Mouse (Mus musculus) cerebellum, adult 2 months (tissue): ENCODE results near the gene Sycp2l. TPM values are rescaled to one million over a fixed set of nuclear protein-coding genes. Genes with fewer than 3 reads are reported as not detected.

ENCODE experiments used
- DNase-seq, 2 experiments: peaks; one replicate each; pipeline ENCODE4 v3.0.0; 2021
- H3K27ac ChIP-seq: fragments of 200-500 bp; 2 replicates; pipeline ENCODE4 v1.5.1; 2012; ENCODE audit warnings: low read length, control low read depth, inconsistent platforms; ENCODE audit not compliant: insufficient read depth
- H3K27me3 ChIP-seq: fragments of 200-500 bp; 2 replicates; pipeline ENCODE4 v1.6.1; 2012; ENCODE audit warnings: inconsistent platforms, mild to moderate bottlenecking, low read length, moderate library complexity; ENCODE audit not compliant: control insufficient read depth, insufficient read depth
- H3K4me1 ChIP-seq: fragments of 200-500 bp; 2 replicates; pipeline ENCODE4 v1.6.1; 2011; ENCODE audit warnings: low read length; ENCODE audit not compliant: control insufficient read depth, insufficient read depth
- H3K4me3 ChIP-seq: fragments of 200-500 bp; replicated peaks from 2 replicates; pipeline ENCODE3; 2011; ENCODE audit warnings: mild to moderate bottlenecking, low read depth, low read length, control low read depth; ENCODE audit not compliant: insufficient read depth
- CTCF ChIP-seq: fragments of 200-500 bp; IDR thresholded peaks from 2 replicates; pipeline ENCODE4 v1.5.1; 2011; ENCODE audit warnings: low read depth, mild to moderate bottlenecking, control low read depth, low read length, moderate library complexity, borderline replicate concordance; ENCODE audit not compliant: insufficient read depth
- POLR2A ChIP-seq: fragments of 200-500 bp; IDR thresholded peaks from 2 replicates; pipeline ENCODE4 v1.6.1; 2011; ENCODE audit warnings: low read length, control low read depth, borderline replicate concordance; ENCODE audit not compliant: insufficient read depth
- WGBS: fragments of 180-500 bp; shearing (Covaris S2); methylation state at CpG from one replicate; pipeline ENCODE4 v1.1.7; 2018; 5-methylcytosine and 5-hydroxymethylcytosine counted together
- polyA plus RNA-seq: library from polyadenylated mRNA; depleted of rRNA; stranded (reverse); fragments of >200 nt; gene quantifications from 2 replicates; pipeline ENCODE4 v1.2.3, GENCODE M21; 2012

Gene Sycp2l
- polyA plus RNA-seq, 1 experiment, result 0.18 TPM

- H3K27me3 ChIP-seq, result no peaks in the 10 kb centered on the region
- TF ChIP-seq CTCF (no peak), POLR2A (no peak)
- DNase-seq, result no peak
- no peaks in the 10 kb centered on the region for H3K4me1 ChIP-seq
- no peak overlapping the region for H3K4me3 ChIP-seq
- no peak overlapping the region for H3K27ac ChIP-seq
- 98% methylated on average over 6 of the region's 6 CpGs for WGBS
These were observed 33.4 kb upstream of the Sycp2l start for GRCm38 (mm10) chr13:41080700-41081099.

DNA sequence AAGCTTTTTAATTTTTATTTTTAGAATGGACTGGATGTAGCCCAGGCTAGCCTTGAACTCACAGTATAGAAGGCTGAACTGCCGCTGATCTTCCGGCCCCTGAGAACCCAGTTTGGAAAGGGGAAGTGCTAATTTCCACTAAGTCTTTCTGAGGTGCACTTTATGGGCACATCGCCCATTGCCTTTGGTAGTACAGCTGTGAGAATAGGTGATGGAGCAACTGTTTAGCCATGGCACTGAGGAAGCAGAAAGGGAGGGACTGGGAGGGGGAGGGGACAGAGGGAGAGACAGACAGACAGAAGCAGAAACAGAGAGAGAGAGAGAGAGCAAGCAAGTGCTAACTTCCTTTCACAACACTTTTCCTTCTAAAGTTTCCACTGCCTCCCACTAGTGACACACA is 29.6 kb upstream of the Sycp2l start:
- Histone ChIP-seq H3K4me3 (no peak overlapping the region), H3K27me3 (no peaks in the 10 kb centered on the region), H3K4me1 (no peaks in the 10 kb centered on the region), H3K27ac (no peak overlapping the region)
- TF ChIP-seq POLR2A, result no peak
- TF ChIP-seq CTCF, result no peak
- 88% methylated on average over 3 of the region's 3 CpGs for WGBS
- no peak for DNase-seq

DNA sequence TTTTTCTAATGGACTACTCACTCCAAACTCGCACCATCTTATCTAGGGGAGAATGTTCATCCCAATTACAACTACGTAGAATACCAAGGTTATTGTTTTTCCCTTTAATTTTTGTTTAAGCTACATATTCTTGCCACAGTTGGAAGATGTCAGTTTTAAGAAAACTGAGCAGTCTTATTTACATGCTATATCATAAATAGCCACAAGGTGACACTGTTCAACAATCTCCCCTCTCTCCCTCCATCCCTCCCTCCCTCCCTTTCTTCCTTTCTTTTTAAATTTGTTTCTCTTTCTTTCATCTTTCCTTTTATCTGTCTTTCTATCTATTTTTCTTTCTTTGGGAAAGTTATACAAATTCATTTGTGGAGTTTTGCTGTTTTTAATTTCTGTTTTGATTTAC is 29.0 kb upstream of the Sycp2l start:
- WGBS, result 21% methylated on average over 2 of the region's 2 CpGs
- Histone ChIP-seq H3K27ac (no peak overlapping the region), H3K4me3 (no peak overlapping the region), H3K4me1 (no peaks in the 10 kb centered on the region), H3K27me3 (no peaks in the 10 kb centered on the region)
- TF ChIP-seq POLR2A (no peak), CTCF (no peak)
- DNase-seq, result no peak

DNA sequence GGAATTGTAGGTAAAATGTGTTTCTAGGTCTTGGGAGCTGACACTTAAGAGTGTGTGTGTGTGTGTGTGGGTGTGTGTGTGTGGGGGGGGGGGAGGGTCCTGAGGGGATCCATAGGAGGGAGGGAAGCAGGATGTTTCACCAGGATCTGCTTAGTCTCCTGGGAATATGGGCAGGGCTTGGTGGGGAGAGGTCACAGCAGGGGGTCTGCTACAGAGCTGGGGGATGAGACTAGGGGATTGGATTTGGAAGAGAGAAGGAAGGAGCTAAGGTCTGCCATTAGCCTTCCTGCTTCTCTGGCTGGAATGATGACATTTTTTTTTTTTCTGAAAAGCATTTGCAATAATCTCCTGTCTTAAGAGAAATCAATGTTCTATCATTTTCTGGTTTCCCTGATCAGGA is 25.4 kb upstream of the Sycp2l start:
- no peak for DNase-seq
- TF ChIP-seq POLR2A (no peak), CTCF (no peak)

DNA sequence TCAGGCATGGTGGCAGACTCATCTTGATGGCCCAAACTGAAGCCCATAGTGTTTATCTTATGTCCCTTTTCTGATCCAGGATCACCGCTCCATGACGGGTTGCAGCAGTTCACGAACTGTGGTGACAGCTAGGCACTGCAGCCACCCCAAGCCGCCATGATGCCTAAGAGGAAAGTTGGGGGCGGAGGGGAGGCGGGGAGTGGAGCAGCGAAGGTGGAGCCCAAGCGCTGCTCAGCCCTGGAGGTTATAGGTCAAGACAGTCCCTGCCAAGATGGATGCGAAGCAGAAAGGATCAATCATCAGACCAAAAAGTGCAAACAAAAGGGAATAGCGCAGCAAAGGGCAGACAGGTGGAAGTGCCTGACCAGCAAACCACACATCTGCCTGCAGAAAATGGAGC is 22.8 kb upstream of the Sycp2l start:
- DNase-seq, result no peak
- 42% methylated on average over 10 of the region's 10 CpGs for WGBS
- Histone ChIP-seq H3K4me1 (no peaks in the 10 kb centered on the region), H3K27me3 (no peaks in the 10 kb centered on the region), H3K27ac (no peak overlapping the region), H3K4me3 (no peak overlapping the region)
- TF ChIP-seq CTCF (no peak), POLR2A (no peak)

More for the DNA sequence above, 25.4 kb upstream of the Sycp2l start:
- no peaks in the 10 kb centered on the region for H3K27me3 ChIP-seq
- no peak overlapping the region for H3K4me3 ChIP-seq
- no peak overlapping the region for H3K27ac ChIP-seq
- no peaks in the 10 kb centered on the region for H3K4me1 ChIP-seq

- TF ChIP-seq POLR2A (no peak), CTCF (no peak)
- H3K4me1 ChIP-seq, result no peaks in the 10 kb centered on the region
- no peak for DNase-seq
- H3K27me3 ChIP-seq, result no peaks in the 10 kb centered on the region
- no peak overlapping the region for H3K4me3 ChIP-seq
- WGBS, result 67% methylated on average over 10 of the region's 10 CpGs
- no peak overlapping the region for H3K27ac ChIP-seq
These were observed 19.9 kb upstream of the Sycp2l start for GRCm38 (mm10) chr13:41094160-41094559.

- 90% methylated on average over 16 of the region's 16 CpGs for WGBS
- H3K4me3 ChIP-seq, result no peak overlapping the region
These were observed 16.6 kb upstream of the Sycp2l start for GRCm38 (mm10) chr13:41097324-41098058.

DNA sequence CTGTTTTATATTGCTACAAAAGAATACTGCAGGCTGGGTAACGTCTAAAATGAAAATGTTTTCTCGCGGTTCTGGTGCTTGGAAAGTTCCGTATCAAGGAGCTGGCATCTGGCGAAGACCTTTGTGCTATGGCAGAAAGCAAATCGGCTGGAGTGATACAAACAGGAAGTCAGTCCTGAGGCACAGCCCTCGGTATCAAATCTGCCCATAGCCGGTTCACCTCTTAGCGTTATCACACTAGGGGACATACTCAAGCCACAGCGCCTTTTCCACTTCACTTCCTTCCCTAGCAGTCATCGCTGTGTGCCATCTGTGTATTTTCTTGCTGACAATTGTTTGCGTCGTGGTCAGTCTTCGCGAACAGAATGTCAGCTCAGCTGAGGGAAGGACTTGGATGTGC is 15.8 kb upstream of the Sycp2l start:
- 70% methylated on average over 15 of the region's 15 CpGs for WGBS
- no peaks in the 10 kb centered on the region for H3K4me1 ChIP-seq
- TF ChIP-seq CTCF, result no peak
- no peak for TF ChIP-seq POLR2A
- no peak overlapping the region for H3K27ac ChIP-seq
- no peak for DNase-seq
- no peak overlapping the region for H3K4me3 ChIP-seq
- no peaks in the 10 kb centered on the region for H3K27me3 ChIP-seq

More at GRCm38 (mm10) chr13:41097324-41098058, 16.6 kb upstream of the Sycp2l start:
- TF ChIP-seq POLR2A, result no peak
- no peak for TF ChIP-seq CTCF
- Histone ChIP-seq H3K27ac (no peak overlapping the region), H3K4me1 (no peaks in the 10 kb centered on the region), H3K27me3 (no peaks in the 10 kb centered on the region)
- DNase-seq, result no peak

- DNase-seq, result no peak
- TF ChIP-seq CTCF, result no peak
- no peaks in the 10 kb centered on the region for H3K4me1 ChIP-seq
- WGBS, result 92% methylated on average over 2 of the region's 2 CpGs
- no peak overlapping the region for H3K4me3 ChIP-seq
- no peak overlapping the region for H3K27ac ChIP-seq
- H3K27me3 ChIP-seq, result no peaks in the 10 kb centered on the region
These were observed 14.1 kb upstream of the Sycp2l start for GRCm38 (mm10) chr13:41100031-41100430.
